Mouse (Mus musculus): ENCODE measurements around the gene 1810009A15Rik. TPM values are rescaled to one million over a fixed set of nuclear protein-coding genes. Genes with fewer than 3 reads are reported as not detected.

The 1810009A15Rik gene
- total and polyA plus RNA-seq, 3 experiments = 157 to 218 (median 161) TPM

GRCm38 (mm10) chr19:8920073-8920736 lies 31.6 kb downstream of the 1810009A15Rik start, which contains the start of gene B3gat3:
Gene B3gat3 (plus strand): TSS chr19:8920374.
- TF ChIP-seq TCF12 (IDR thresholded peaks at IDR 0.05; ENCODE audit: low read depth, low read length) (0 out of 2 replicates have a peak, but pooled peaks have one; percentile 40), JUND (conservative IDR thresholded peaks at IDR 0.05; ENCODE audit: low read depth, low read length) (no peak), HCFC1 (IDR thresholded peaks at IDR 0.05; ENCODE audit: low read depth, low read length) (peak; percentile 78), MXI1 (IDR thresholded peaks at IDR 0.05; ENCODE audit: low read depth, low read length) (peak; percentile 67), POLR2A (IDR thresholded peaks at IDR 0.05; ENCODE audit: low read depth, low read length) (peak; percentile 94), KAT2A (IDR thresholded peaks at IDR 0.05; ENCODE audit: insufficient replicate concordance, low read length) (peak; percentile 45; the same call in 1 of the 2 replicates), MAZ (IDR thresholded peaks at IDR 0.05; ENCODE audit: low read depth, low read length) (no peak; the same call in 1 of the 2 replicates), ELF1 (IDR thresholded peaks at IDR 0.05; ENCODE audit: low read depth, low read length) (peak; percentile 85), UBTF (IDR thresholded peaks at IDR 0.05; ENCODE audit: low read depth, low read length) (0 out of 2 replicates have a peak, but pooled peaks have one; percentile 24), IRF4 (IDR thresholded peaks at IDR 0.05; ENCODE audit: low read depth, low read length) (no peak), NELFE (IDR thresholded peaks at IDR 0.05; ENCODE audit: low read depth, low read length) (peak; percentile 81; the same call in 1 of the 2 replicates), TBP (conservative IDR thresholded peaks at IDR 0.05; ENCODE audit: low read depth, low read length) (peak; percentile 54; the same call in 1 of the 2 replicates), SIN3A (IDR thresholded peaks at IDR 0.05; ENCODE audit: low read length) (peak; percentile 1; the same call in 1 of the 2 replicates), GABPA (IDR thresholded peaks at IDR 0.05; ENCODE audit: insufficient replicate concordance, low read depth, low read length) (no peak), RCOR1 (conservative IDR thresholded peaks at IDR 0.05; ENCODE audit: low read depth, low read length) (no peak), CTCF (conservative IDR thresholded peaks at IDR 0.05 in 1 of 2, IDR thresholded peaks at IDR 0.05 in 1 of 2; ENCODE audit: low read depth in 2 of 2, low read length in 2 of 2) (no peak), JUN (IDR thresholded peaks at IDR 0.05; ENCODE audit: insufficient read depth, low read depth, low read length) (no peak)
- H3K27ac ChIP-seq (ENCODE audit: insufficient read depth, low read depth) = peak within 1 kb of the TSS; percentile 96
- peaks cover 19% of the 10 kb centered on the region for H3K79me2 ChIP-seq (replicated peaks; ENCODE audit: control insufficient read depth, extremely low read depth, insufficient read depth, poor library complexity, severe bottlenecking)
- no peaks in the 10 kb centered on the region for H3K9me3 ChIP-seq (replicated peaks; ENCODE audit: low read length)
- peak; percentile 89 for DNase-seq (ENCODE audit: extremely low read depth)
- dilution Hi-C loops (cut with MboI; ENCODE audit: extremely low pct_ligation_motif_present, extremely low pct_unique_long_range_greater_than_20kb, low sequenced_read_pairs) (no loop called here), in situ Hi-C loops (cut with MboI; ENCODE audit: low pct_ligation_motif_present, low pct_unique_long_range_greater_than_20kb, low sequenced_read_pairs) (no loop called here)
- H3K4me2 ChIP-seq (ENCODE audit: insufficient read depth, low read depth, poor library complexity, severe bottlenecking) = peak within 1 kb of the TSS; percentile 93
- peak within 1 kb of the TSS; percentile 96 for H3K9ac ChIP-seq (ENCODE audit: insufficient read depth, low read depth)
- no peaks in the 10 kb centered on the region for H3K27me3 ChIP-seq (replicated peaks)
- peaks cover 21 to 39% of the 10 kb centered on the region in 2 experiments for H3K36me3 ChIP-seq (replicated peaks in 1 of 2; ENCODE audit: control insufficient read depth in 1 of 2, insufficient read depth in 1 of 2, low read length in 1 of 2)
- peaks cover 0 to 18% of the 10 kb centered on the region in 2 experiments; a peak in 2 of 4 replicates for H3K4me1 ChIP-seq (ENCODE audit: control insufficient read depth in 1 of 2, insufficient read depth in 2 of 2)
- H3K4me3 ChIP-seq (replicated peaks in 1 of 3; ENCODE audit: low read depth in 2 of 3, low read length in 2 of 3, poor library complexity in 1 of 3) = peak within 1 kb of the TSS; percentile 81 to 95 (median 94)

GRCm38 (mm10) chr19:8920836-8921291 lies 32.2 kb downstream of the 1810009A15Rik start:
- dilution Hi-C loops (cut with MboI; ENCODE audit: extremely low pct_ligation_motif_present, extremely low pct_unique_long_range_greater_than_20kb, low sequenced_read_pairs) = no loop called here
- DNase-seq (ENCODE audit: extremely low read depth) = peak; percentile 69

More at GRCm38 (mm10) chr19:8920836-8921291, 32.2 kb downstream of the 1810009A15Rik start:
- Histone ChIP-seq H3K79me2 (replicated peaks; ENCODE audit: control insufficient read depth, extremely low read depth, insufficient read depth, poor library complexity, severe bottlenecking) (peaks cover 19% of the 10 kb centered on the region), H3K27me3 (replicated peaks) (no peaks in the 10 kb centered on the region), H3K27ac (ENCODE audit: insufficient read depth, low read depth) (peak overlapping the region; percentile 96), H3K36me3 (replicated peaks in 1 of 2; ENCODE audit: control insufficient read depth in 1 of 2, insufficient read depth in 1 of 2, low read length in 1 of 2) (peaks cover 21 to 39% of the 10 kb centered on the region in 2 experiments), H3K9me3 (replicated peaks; ENCODE audit: low read length) (no peaks in the 10 kb centered on the region), H3K4me2 (ENCODE audit: insufficient read depth, low read depth, poor library complexity, severe bottlenecking) (peak overlapping the region; percentile 74), H3K9ac (ENCODE audit: insufficient read depth, low read depth) (peak overlapping the region; percentile 96), H3K4me1 (ENCODE audit: control insufficient read depth in 1 of 2, insufficient read depth in 2 of 2) (peaks cover 0 to 18% of the 10 kb centered on the region in 2 experiments; a peak in 2 of 4 replicates), H3K4me3 (replicated peaks in 1 of 3; ENCODE audit: low read depth in 2 of 3, low read length in 2 of 3, poor library complexity in 1 of 3) (peak overlapping the region; percentile 81 to 95 (median 94))
- in situ Hi-C loops (cut with MboI; ENCODE audit: low pct_ligation_motif_present, low pct_unique_long_range_greater_than_20kb, low sequenced_read_pairs) = no loop called here
- TF ChIP-seq CTCF (conservative IDR thresholded peaks at IDR 0.05 in 1 of 2, IDR thresholded peaks at IDR 0.05 in 1 of 2; ENCODE audit: low read depth in 2 of 2, low read length in 2 of 2) (no peak), EP300 (IDR thresholded peaks at IDR 0.05; ENCODE audit: low read length) (no peak), MAX (IDR thresholded peaks at IDR 0.05; ENCODE audit: low read length) (peak; percentile 69), BHLHE40 (IDR thresholded peaks at IDR 0.05; ENCODE audit: low read depth, low read length) (peak; percentile 90), ZC3H11A (IDR thresholded peaks at IDR 0.05; ENCODE audit: low read depth, low read length) (no peak), SIN3A (IDR thresholded peaks at IDR 0.05; ENCODE audit: low read length) (peak; percentile 69), USF2 (conservative IDR thresholded peaks at IDR 0.05; ENCODE audit: low read depth, low read length) (peak; percentile 94), USF1 (IDR thresholded peaks at IDR 0.05; ENCODE audit: low read depth, low read length) (peak; percentile 92)

Measured in CH12.LX (cell line).